Mouse (Mus musculus): ENCODE measurements at regions not wholly inside any gene's neighbourhood (a gene's known extent, or its start where the extent isn't known, plus 50 kb on each side); places are given as distances from the start of the nearest gene placed in this dataset.

DNA sequence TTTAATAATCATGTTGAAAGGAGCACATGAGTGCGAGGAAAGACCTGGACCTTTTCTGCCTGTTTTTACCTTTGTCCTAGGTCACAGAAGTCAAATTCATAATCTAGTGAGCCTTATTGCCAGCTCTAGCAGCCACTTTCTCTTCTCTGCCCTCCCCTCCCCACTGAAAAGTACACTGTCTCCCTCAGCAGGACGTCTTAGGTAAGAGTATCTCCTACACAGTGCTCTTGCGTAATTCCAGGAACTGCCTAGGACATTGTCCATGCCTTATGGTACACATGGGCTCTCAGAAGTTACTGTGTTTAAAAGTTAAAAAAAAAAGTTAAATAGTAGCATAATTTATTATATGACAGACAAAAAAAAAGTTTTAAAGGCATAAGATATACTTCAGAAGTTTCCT lies 100.7 kb upstream of the Irak1bp1 start:
- DNase-seq = no peak

DNA sequence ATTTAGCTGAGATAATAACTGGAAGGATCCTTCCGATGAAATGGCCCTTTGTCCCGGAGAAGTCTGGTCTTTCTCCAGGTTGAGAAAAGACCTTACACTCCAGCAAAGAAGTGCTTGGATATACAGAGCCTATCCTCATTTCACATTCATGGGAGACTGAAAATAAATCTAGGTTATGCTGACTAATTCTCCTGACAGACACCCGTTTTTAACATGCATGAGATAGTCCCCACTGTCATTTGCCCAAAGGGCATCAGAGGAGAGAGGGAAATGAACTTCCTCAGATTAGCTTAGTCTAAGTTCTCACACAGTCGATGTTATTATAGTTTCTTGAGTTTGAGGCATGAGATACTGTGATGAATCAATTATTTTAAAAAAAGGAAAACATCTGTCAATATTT lies 99.7 kb upstream of the Irak1bp1 start:
- no peak for DNase-seq

DNA sequence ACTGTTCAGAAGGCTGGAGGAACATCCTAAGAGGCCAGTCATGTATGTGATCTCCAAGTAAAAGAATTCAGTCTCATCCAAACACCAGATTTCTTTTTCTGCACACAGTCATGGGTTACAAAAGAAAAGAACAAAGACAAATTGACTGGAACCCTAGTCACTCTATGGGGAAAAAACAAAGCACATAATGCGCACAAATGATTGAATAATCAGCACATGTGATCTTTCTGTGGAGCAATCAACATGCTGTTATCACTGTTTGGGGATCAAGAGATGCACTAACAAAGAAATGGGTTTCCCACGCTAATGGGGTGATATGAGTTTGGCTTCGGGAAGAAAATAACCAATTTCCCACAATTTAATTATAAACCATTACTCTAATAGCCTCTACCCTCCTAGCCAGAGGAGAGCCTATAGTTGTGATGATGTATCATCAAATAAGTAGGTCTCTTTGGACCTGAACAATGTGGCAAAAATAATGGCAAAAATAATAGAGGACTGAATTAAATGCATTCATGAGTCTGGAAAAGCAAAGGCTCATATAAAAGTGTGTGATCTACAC lies 96.2 kb upstream of the Irak1bp1 start:
- DNase-seq = no peak

DNA sequence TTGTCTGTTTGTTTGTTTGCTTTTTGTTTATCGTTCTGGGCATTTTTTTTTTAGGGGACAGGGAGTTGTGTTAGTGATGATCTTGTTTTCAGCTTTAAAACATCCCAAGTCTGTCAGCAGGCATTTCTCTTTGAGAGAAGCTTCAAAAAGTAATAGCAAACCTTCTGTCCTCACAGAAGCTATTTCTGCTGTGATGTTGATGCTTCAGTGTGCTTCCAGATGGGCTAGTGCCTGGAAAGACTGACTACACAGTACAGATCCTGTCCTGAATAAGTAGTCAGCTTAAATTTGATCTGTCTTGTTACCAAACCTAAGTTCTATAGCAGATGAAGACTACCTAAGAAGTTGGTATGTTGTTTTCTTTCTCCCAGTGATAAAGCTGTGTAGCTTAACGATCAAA lies 94.4 kb upstream of the Irak1bp1 start:
- DNase-seq = no peak

GRCm38 (mm10) chr9:82759979-82760378 lies 69.4 kb upstream of the Irak1bp1 start:
- DNase-seq = no peak

GRCm38 (mm10) chr9:82760682-82761468 lies 68.5 kb upstream of the Irak1bp1 start:
- DNase-seq = no peak

GRCm38 (mm10) chr9:82763651-82764050 lies 65.7 kb upstream of the Irak1bp1 start:
- DNase-seq = no peak
